Mouse (Mus musculus): ENCODE data around the gene Grik4. TPM values are rescaled to one million over a fixed set of nuclear protein-coding genes. Genes with fewer than 3 reads are reported as not detected.

Gene Grik4
- total RNA-seq, 2 experiments from 2014 or later = 19.2 to 19.8 TPM

- intact Hi-C loops (cut with DNase I) = no loop called here
- no peak for DNase-seq (ENCODE audit: low spot score in 2 of 2)
Observed at GRCm38 (mm10) chr9:42866650-42867049, 77.6 kb downstream of the Grik4 start.

GRCm38 (mm10) chr9:42865036-42865829 lies 79.1 kb downstream of the Grik4 start:
- intact Hi-C loops (cut with DNase I) = no loop called here

GRCm38 (mm10) chr9:42863360-42863759 lies 80.9 kb downstream of the Grik4 start:
- DNase-seq (ENCODE audit: low spot score in 2 of 2) = no peak
- intact Hi-C loops (cut with DNase I) = no loop called here

More at GRCm38 (mm10) chr9:42865036-42865829, 79.1 kb downstream of the Grik4 start:
- no peak for DNase-seq (ENCODE audit: low spot score in 2 of 2)

- no peak for DNase-seq (ENCODE audit: low spot score in 2 of 2)
- intact Hi-C loops (cut with DNase I) = no loop called here
Observed at GRCm38 (mm10) chr9:42861711-42862110, 82.6 kb downstream of the Grik4 start.

- no peak for DNase-seq (ENCODE audit: low spot score in 2 of 2)
- intact Hi-C loops (cut with DNase I) = no loop called here
Observed at GRCm38 (mm10) chr9:42861238-42861637, 83.1 kb downstream of the Grik4 start.

GRCm38 (mm10) chr9:42859959-42860794 lies 84.1 kb downstream of the Grik4 start:
- DNase-seq (ENCODE audit: low spot score in 2 of 2) = no peak
- intact Hi-C loops (cut with DNase I) = no loop called here

GRCm38 (mm10) chr9:42858998-42859690 lies 85.1 kb downstream of the Grik4 start:
- intact Hi-C loops (cut with DNase I) = no loop called here
- no peak for DNase-seq (ENCODE audit: low spot score in 2 of 2)

GRCm38 (mm10) chr9:42858576-42858975 lies 85.7 kb downstream of the Grik4 start:
- no peak for DNase-seq (ENCODE audit: low spot score in 2 of 2)

GRCm38 (mm10) chr9:42857756-42858155 lies 86.5 kb downstream of the Grik4 start:
- intact Hi-C loops (cut with DNase I) = no loop called here

More at GRCm38 (mm10) chr9:42858576-42858975, 85.7 kb downstream of the Grik4 start:
- intact Hi-C loops (cut with DNase I) = no loop called here

GRCm38 (mm10) chr9:42853077-42853476 lies 91.2 kb downstream of the Grik4 start:
- no peak for DNase-seq (ENCODE audit: low spot score in 2 of 2)
- intact Hi-C loops (cut with DNase I) = no loop called here

More at GRCm38 (mm10) chr9:42857756-42858155, 86.5 kb downstream of the Grik4 start:
- no peak for DNase-seq (ENCODE audit: low spot score in 2 of 2)

GRCm38 (mm10) chr9:42850063-42850462 lies 94.2 kb downstream of the Grik4 start:
- no peak for DNase-seq (ENCODE audit: low spot score in 2 of 2)
- intact Hi-C loops (cut with DNase I) = no loop called here

GRCm38 (mm10) chr9:42848061-42848460 lies 96.2 kb downstream of the Grik4 start:
- intact Hi-C loops (cut with DNase I) = no loop called here
- DNase-seq (ENCODE audit: low spot score in 2 of 2) = no peak

GRCm38 (mm10) chr9:42846676-42847425 lies 97.4 kb downstream of the Grik4 start:
- intact Hi-C loops (cut with DNase I) = no loop called here
- peak; percentile 45 to 46 for DNase-seq (ENCODE audit: low spot score in 2 of 2)

GRCm38 (mm10) chr9:42846139-42846538 lies 98.2 kb downstream of the Grik4 start:
- no peak for DNase-seq (ENCODE audit: low spot score in 2 of 2)
- intact Hi-C loops (cut with DNase I) = no loop called here

- intact Hi-C loops (cut with DNase I) = no loop called here
- DNase-seq (ENCODE audit: low spot score in 2 of 2) = no peak
Observed at GRCm38 (mm10) chr9:42844301-42844700, 100.0 kb downstream of the Grik4 start.

GRCm38 (mm10) chr9:42838299-42838698 lies 106.0 kb downstream of the Grik4 start:
- intact Hi-C loops (cut with DNase I) = no loop called here
- no peak for DNase-seq (ENCODE audit: low spot score in 2 of 2)

GRCm38 (mm10) chr9:42837498-42837897 lies 106.8 kb downstream of the Grik4 start:
- intact Hi-C loops (cut with DNase I) = no loop called here
- DNase-seq (ENCODE audit: low spot score in 2 of 2) = no peak

- DNase-seq (ENCODE audit: low spot score in 2 of 2) = no peak
- intact Hi-C loops (cut with DNase I) = no loop called here
Observed at GRCm38 (mm10) chr9:42831558-42831957, 112.7 kb downstream of the Grik4 start.

- intact Hi-C loops (cut with DNase I) = no loop called here
- no peak for DNase-seq (ENCODE audit: low spot score in 2 of 2)
Observed at GRCm38 (mm10) chr9:42819247-42819646, 125.0 kb downstream of the Grik4 start.
